Mouse (Mus musculus) lung, adult 2 months (tissue): ENCODE measurements around the gene Apol6. TPM values are rescaled to one million over a fixed set of nuclear protein-coding genes. Genes with fewer than 3 reads are reported as not detected.
"Not testable (repeated sequence)": the region's sequence is repeated elsewhere in the genome, so short reads cannot be mapped to it uniquely, and the experiment has no call there.

Source experiments
- DNase-seq: peaks from one replicate; pipeline ENCODE4 v3.0.0; 2022
- H3K4me1 ChIP-seq: fragments of 200-500 bp; 2 replicates; pipeline ENCODE4 v1.6.1; 2011; ENCODE audit warnings: low read length; ENCODE audit not compliant: control insufficient read depth, insufficient read depth
- H3K4me3 ChIP-seq: fragments of 200-500 bp; replicated peaks from 2 replicates; pipeline ENCODE3; 2011; ENCODE audit warnings: low read depth, mild to moderate bottlenecking, control low read depth, low read length; ENCODE audit errors: extremely low read depth
- CTCF ChIP-seq: fragments of 200-500 bp; IDR thresholded peaks from 2 replicates; pipeline ENCODE4 v1.5.1; 2011; ENCODE audit warnings: mild to moderate bottlenecking, low read length, control low read depth; ENCODE audit not compliant: insufficient read depth
- POLR2A ChIP-seq: fragments of 200-500 bp; IDR thresholded peaks from 2 replicates; pipeline ENCODE4 v1.6.1; 2011; ENCODE audit warnings: low read depth, mild to moderate bottlenecking, control low read depth, low read length, borderline replicate concordance; ENCODE audit errors: extremely low read depth
- WGBS: fragments of 180-500 bp; shearing (Covaris S2); methylation state at CpG from one replicate; pipeline ENCODE4 v1.1.7; 2018; 5-methylcytosine and 5-hydroxymethylcytosine counted together
- polyA plus RNA-seq: library from polyadenylated mRNA; depleted of rRNA; stranded (reverse); fragments of >200 nt; gene quantifications from 2 replicates; pipeline ENCODE4 v1.2.3, GENCODE M21; 2012

Gene Apol6
- polyA plus RNA-seq, 1 experiment = 5.3 TPM

GRCm38 (mm10) chr15:77052176-77052575 is 7.6 kb downstream of the Apol6 start:
- no peak overlapping the region for H3K4me3 ChIP-seq

GRCm38 (mm10) chr15:77053021-77053420 is 8.5 kb downstream of the Apol6 start:
- Histone ChIP-seq H3K4me3 (no peak overlapping the region), H3K4me1 (no peaks in the 10 kb centered on the region)
- no peak for DNase-seq
- TF ChIP-seq CTCF = no peak
- TF ChIP-seq POLR2A = no peak
- whole genome bisulfite sequencing = 75% methylated on average over 1 of the region's 1 CpGs

More at GRCm38 (mm10) chr15:77052176-77052575, 7.6 kb downstream of the Apol6 start:
- no peak for TF ChIP-seq CTCF
- no peak for TF ChIP-seq POLR2A
- no peaks in the 10 kb centered on the region for H3K4me1 ChIP-seq
- WGBS = 35% methylated on average over 1 of the region's 1 CpGs
- DNase-seq = no peak

- Histone ChIP-seq H3K4me3 (no peak overlapping the region), H3K4me1 (no peaks in the 10 kb centered on the region)
- WGBS = 69% methylated on average over 5 of the region's 5 CpGs
- TF ChIP-seq CTCF (no peak), POLR2A (no peak)
- DNase-seq = no peak
Measured at GRCm38 (mm10) chr15:77054611-77055175, 10.2 kb downstream of the Apol6 start.

- WGBS = 48% methylated on average over 6 of the region's 6 CpGs
- Histone ChIP-seq H3K4me1 (no peaks in the 10 kb centered on the region), H3K4me3 (no peak overlapping the region)
- DNase-seq = no peak
- no peak for TF ChIP-seq POLR2A
- no peak for TF ChIP-seq CTCF
Measured at GRCm38 (mm10) chr15:77056001-77056790, 11.7 kb downstream of the Apol6 start.

DNA sequence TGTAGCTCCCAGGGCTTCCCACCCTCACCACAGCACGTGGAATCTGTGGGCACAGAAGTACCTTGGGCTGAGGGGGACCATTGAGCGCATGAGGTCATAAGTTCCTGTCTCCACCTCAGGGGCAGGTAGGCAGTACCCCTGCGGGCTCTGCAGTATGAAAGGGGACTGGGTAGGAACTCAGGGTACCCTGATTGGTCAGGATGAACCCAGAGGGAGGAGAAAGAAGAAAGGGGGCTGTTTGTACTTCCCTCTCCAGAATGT is 12.2 kb downstream of the Apol6 start:
- Histone ChIP-seq H3K4me3 (no peak overlapping the region), H3K4me1 (no peaks in the 10 kb centered on the region)
- 46% methylated on average over 3 of the region's 3 CpGs for WGBS
- DNase-seq = no peak
- no peak for TF ChIP-seq POLR2A
- no peak for TF ChIP-seq CTCF

DNA sequence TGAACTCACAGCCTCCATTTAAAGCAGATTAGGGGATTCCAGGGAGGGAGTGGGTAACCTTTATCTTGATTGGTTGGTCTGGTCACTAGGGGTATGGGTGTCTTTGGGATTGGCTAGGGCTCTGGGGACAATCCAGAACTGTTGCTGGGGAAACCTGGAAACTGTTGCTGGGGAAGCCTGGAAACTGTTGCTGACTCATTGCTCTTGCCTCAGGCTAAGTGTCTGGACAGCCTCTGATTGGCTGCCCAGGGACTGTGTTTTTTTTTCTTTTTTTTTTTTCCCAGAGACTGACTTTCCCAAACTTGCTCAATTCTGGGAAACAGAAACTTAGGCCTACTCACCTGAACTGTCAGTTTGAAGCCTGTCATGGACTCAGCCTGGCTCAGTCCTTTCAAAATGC is 14.0 kb downstream of the Apol6 start:
- no peak for TF ChIP-seq POLR2A
- no peak for TF ChIP-seq CTCF
- H3K4me1 ChIP-seq = no peaks in the 10 kb centered on the region
- no peak for DNase-seq
- no peak overlapping the region for H3K4me3 ChIP-seq

GRCm38 (mm10) chr15:77059416-77059815 is 14.9 kb downstream of the Apol6 start:
- DNase-seq, H3K4me1 ChIP-seq, H3K4me3 ChIP-seq: not testable (repeated sequence)
- WGBS = 87% methylated on average over 4 of the region's 4 CpGs

GRCm38 (mm10) chr15:77062746-77063145 is 18.2 kb downstream of the Apol6 start:
- DNase-seq = no peak
- H3K4me1 ChIP-seq = no peaks in the 10 kb centered on the region
- no peak for TF ChIP-seq POLR2A
- TF ChIP-seq CTCF = no peak
- H3K4me3 ChIP-seq = no peak overlapping the region

DNA sequence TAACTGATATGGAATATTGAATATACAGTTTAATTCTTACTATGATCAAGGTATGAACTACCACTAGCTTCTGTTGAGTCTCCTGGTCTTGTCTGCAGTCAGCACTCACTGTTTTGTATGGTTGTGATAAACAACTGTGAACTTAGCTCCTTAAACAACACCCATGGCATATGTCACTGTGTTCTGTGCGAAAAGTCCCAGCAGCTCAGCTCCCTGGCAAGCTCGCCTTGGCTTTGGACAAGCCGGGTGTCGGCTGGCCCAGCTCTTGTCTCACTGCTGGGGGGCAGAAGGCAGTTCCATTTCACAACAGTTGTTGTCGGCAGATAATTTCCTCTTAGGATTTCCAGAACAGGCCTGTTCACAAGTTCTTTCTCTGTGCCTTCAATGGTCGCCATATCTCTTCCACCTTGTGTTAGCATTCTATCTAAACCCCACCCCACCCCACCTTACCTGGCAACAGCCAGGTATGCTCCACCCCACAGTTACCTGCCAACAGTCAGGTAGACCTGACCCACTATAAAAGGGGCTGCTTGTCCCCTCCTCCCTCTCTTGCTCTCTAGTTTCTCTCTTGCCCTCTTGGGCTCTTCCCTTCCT is 20.8 kb downstream of the Apol6 start:
- Histone ChIP-seq H3K4me3 (no peak overlapping the region), H3K4me1 (no peaks in the 10 kb centered on the region)
- TF ChIP-seq POLR2A (no peak), CTCF (no peak)
- DNase-seq = no peak
- WGBS = 71% methylated on average over 6 of the region's 6 CpGs

GRCm38 (mm10) chr15:77066233-77066632 is 21.7 kb downstream of the Apol6 start:
- 71% methylated on average over 6 of the region's 6 CpGs for WGBS
- H3K4me1 ChIP-seq = no peaks in the 10 kb centered on the region
- no peak overlapping the region for H3K4me3 ChIP-seq
- TF ChIP-seq POLR2A = no peak
- DNase-seq = no peak
